Mouse (Mus musculus): ENCODE data around the gene Olfr282. TPM values are rescaled to one million over a fixed set of nuclear protein-coding genes. Genes with fewer than 3 reads are reported as not detected.
"Not testable (repeated sequence)": the region's sequence is repeated elsewhere in the genome, so short reads cannot be mapped to it uniquely, and the experiment has no call there.

The Olfr282 gene
- polyA plus RNA-seq, 1 experiment = not detected

DNA sequence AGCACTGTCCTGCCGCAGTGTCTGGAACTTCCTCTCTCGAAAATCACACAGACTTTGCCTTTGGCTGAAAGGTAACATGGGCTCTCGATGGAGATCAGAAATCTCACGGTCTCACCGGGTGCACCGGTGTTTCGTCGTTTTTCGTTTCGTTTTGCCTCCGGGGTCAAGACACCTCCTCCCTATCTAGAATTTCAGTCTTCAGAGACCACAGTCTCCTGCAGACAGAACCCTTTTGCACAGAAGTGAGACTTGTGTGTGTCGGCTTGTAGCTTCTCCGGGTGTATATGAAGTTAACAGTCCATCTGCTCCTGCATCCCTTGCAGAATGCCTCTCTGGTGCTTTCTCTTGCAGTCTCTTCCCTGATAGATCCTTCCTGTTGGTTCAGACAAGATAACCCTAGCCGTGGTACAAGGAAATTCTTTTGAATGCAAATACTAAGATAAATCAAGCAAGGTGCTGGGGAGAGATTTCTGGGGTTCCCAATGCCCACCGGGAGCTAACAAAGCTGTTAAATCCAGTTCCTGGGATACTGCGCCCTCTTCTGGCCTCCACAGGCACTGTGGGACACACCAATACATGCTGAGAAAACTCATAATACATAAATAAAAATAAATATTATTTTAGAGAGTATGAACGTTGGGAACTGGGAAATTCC is 22.5 kb upstream of the Olfr282 start:
- H3K27me3 ChIP-seq (ENCODE audit: control insufficient read depth, insufficient read depth, low read length) = no peaks in the 10 kb centered on the region
- no peak overlapping the region for H3K4me3 ChIP-seq (ENCODE audit: extremely low read depth, insufficient read depth, insufficient read length)
- no peaks in the 10 kb centered on the region for H3K36me3 ChIP-seq (ENCODE audit: control insufficient read depth, insufficient read depth, low read length)
- no peak overlapping the region for H3K27ac ChIP-seq (ENCODE audit: insufficient read depth, low read length)
- 66% methylated on average over 17 of the region's 17 CpGs for WGBS
- TF ChIP-seq POLR2A (IDR thresholded peaks at IDR 0.05; ENCODE audit: low read depth, low read length) (no peak), CTCF (IDR thresholded peaks at IDR 0.05; ENCODE audit: extremely low read depth, insufficient read depth, insufficient read length, insufficient replicate concordance) (no peak)
- no peaks in the 10 kb centered on the region for H3K4me1 ChIP-seq (ENCODE audit: control insufficient read depth, insufficient read depth, insufficient read length)
- no peak for DNase-seq (ENCODE audit: low read depth in 1 of 2, low spot score in 2 of 2)

- Histone ChIP-seq H3K27ac (ENCODE audit: insufficient read depth, low read length) (no peak overlapping the region), H3K4me1 (ENCODE audit: control insufficient read depth, insufficient read depth, insufficient read length) (no peaks in the 10 kb centered on the region), H3K36me3 (ENCODE audit: control insufficient read depth, insufficient read depth, low read length) (no peaks in the 10 kb centered on the region), H3K27me3 (ENCODE audit: control insufficient read depth, insufficient read depth, low read length) (no peaks in the 10 kb centered on the region), H3K4me3 (ENCODE audit: extremely low read depth, insufficient read depth, insufficient read length) (no peak overlapping the region)
- 94% methylated on average over 2 of the region's 2 CpGs for WGBS
- TF ChIP-seq POLR2A (IDR thresholded peaks at IDR 0.05; ENCODE audit: low read depth, low read length) = no peak
- no peak for TF ChIP-seq CTCF (IDR thresholded peaks at IDR 0.05; ENCODE audit: extremely low read depth, insufficient read depth, insufficient read length, insufficient replicate concordance)
- DNase-seq (ENCODE audit: low read depth in 1 of 2, low spot score in 2 of 2) = no peak
These were observed 21.4 kb upstream of the Olfr282 start for GRCm38 (mm10) chr15:98409635-98410034.

- WGBS = 93% methylated on average over 9 of the region's 9 CpGs
- Histone ChIP-seq H3K27me3 (ENCODE audit: control insufficient read depth, insufficient read depth, low read length) (no peaks in the 10 kb centered on the region), H3K4me3 (ENCODE audit: extremely low read depth, insufficient read depth, insufficient read length) (no peak overlapping the region), H3K4me1 (ENCODE audit: control insufficient read depth, insufficient read depth, insufficient read length) (no peaks in the 10 kb centered on the region), H3K27ac (ENCODE audit: insufficient read depth, low read length) (no peak overlapping the region), H3K36me3 (ENCODE audit: control insufficient read depth, insufficient read depth, low read length) (no peaks in the 10 kb centered on the region)
- TF ChIP-seq POLR2A (IDR thresholded peaks at IDR 0.05; ENCODE audit: low read depth, low read length) (no peak), CTCF (IDR thresholded peaks at IDR 0.05; ENCODE audit: extremely low read depth, insufficient read depth, insufficient read length, insufficient replicate concordance) (no peak)
- no peak for DNase-seq (ENCODE audit: low read depth in 1 of 2, low spot score in 2 of 2)
These were observed 20.8 kb upstream of the Olfr282 start for GRCm38 (mm10) chr15:98410249-98410648.

DNA sequence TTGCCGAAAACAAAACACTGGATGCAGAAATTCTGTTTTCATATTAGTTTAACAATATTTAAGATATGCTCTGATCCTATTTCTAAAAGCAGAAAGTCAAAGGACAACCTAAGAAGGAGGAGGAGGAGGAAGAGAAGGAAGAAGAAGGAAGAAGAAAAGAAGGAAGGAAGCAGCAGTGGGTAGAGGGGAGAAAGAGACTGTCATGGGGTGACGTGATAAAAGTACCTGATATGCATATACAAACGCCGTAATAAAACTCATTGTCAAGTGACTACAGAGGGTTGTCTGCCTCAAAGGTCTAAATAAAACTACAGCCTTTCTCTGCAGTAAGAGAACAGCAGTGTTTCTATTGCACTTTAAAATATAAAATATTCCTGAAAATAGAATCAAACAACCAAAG is 15.0 kb upstream of the Olfr282 start:
- Histone ChIP-seq H3K27ac (ENCODE audit: insufficient read depth, low read length) (no peak overlapping the region), H3K27me3 (ENCODE audit: control insufficient read depth, insufficient read depth, low read length) (no peaks in the 10 kb centered on the region), H3K4me3 (ENCODE audit: extremely low read depth, insufficient read depth, insufficient read length) (no peak overlapping the region), H3K36me3 (ENCODE audit: control insufficient read depth, insufficient read depth, low read length) (no peaks in the 10 kb centered on the region), H3K4me1 (ENCODE audit: control insufficient read depth, insufficient read depth, insufficient read length) (no peaks in the 10 kb centered on the region)
- no peak for TF ChIP-seq CTCF (IDR thresholded peaks at IDR 0.05; ENCODE audit: extremely low read depth, insufficient read depth, insufficient read length, insufficient replicate concordance)
- TF ChIP-seq POLR2A (IDR thresholded peaks at IDR 0.05; ENCODE audit: low read depth, low read length) = no peak
- 31% methylated on average over 4 of the region's 4 CpGs for WGBS
- DNase-seq (ENCODE audit: low read depth in 1 of 2, low spot score in 2 of 2) = no peak

DNA sequence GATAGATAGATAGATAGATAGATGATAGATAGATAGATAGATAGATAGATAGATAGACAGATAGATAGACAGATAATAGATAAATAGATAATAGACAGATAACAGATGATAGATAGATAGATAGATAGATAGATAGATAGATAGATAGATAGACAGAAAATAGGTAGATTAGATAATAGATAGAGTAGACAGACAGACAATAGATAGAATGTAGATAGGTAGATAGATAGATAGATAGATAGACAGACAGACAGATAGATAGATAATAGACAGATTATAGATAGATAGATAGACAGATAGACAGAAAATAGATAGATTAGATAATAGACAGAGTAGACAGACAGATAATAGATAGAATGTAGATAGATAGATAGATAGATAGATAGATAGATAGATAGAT is 14.2 kb upstream of the Olfr282 start:
- H3K27me3 ChIP-seq (ENCODE audit: control insufficient read depth, insufficient read depth, low read length); DNase-seq (ENCODE audit: low read depth in 1 of 2, low spot score in 2 of 2); H3K27ac ChIP-seq (ENCODE audit: insufficient read depth, low read length); H3K4me1 ChIP-seq (ENCODE audit: control insufficient read depth, insufficient read depth, insufficient read length); H3K36me3 ChIP-seq (ENCODE audit: control insufficient read depth, insufficient read depth, low read length); H3K4me3 ChIP-seq (ENCODE audit: extremely low read depth, insufficient read depth, insufficient read length): not testable (repeated sequence)

DNA sequence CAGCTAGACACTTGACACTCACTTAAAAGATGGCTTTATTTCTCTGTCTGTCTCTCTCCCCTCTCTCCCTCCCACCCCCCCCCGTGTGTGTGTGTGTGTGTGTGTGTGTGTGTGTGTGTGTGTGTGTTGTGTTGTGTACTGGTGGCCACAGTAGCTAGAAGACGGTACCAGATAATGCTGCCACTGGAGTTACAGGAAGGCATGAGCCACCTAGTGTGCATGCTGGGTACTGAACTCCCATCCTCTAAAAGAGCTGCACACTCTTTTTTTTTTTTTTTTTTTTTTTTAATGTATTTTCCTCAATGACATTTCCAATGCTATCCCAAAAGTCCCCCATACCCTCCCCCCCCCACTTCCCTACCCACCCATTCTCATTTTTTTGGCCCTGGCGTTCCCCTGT is 13.7 kb upstream of the Olfr282 start:
- not testable (repeated sequence) for H3K27ac ChIP-seq (ENCODE audit: insufficient read depth, low read length); H3K4me3 ChIP-seq (ENCODE audit: extremely low read depth, insufficient read depth, insufficient read length); H3K36me3 ChIP-seq (ENCODE audit: control insufficient read depth, insufficient read depth, low read length); DNase-seq (ENCODE audit: low read depth in 1 of 2, low spot score in 2 of 2); H3K27me3 ChIP-seq (ENCODE audit: control insufficient read depth, insufficient read depth, low read length); H3K4me1 ChIP-seq (ENCODE audit: control insufficient read depth, insufficient read depth, insufficient read length)
- 33% methylated on average over 3 of the region's 3 CpGs for WGBS

DNA sequence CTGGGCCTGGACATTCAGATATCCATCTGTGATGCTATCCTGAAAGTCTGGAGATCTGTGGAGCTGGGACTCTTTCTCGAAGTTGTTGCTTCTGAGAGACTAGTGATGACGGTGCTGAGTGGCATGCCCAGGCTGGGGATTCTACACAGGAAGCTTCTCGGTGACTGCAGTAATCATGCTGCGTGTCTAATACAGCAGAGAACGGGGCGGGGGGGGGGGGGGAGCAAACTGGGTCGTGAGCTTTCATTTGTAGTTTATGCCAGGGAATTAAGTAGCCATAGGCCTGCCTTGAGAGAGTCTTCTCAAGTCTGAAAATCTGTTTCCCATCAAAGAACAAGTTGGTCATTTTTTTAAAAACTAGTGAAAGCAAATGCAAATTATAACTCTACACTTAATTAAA is 12.9 kb upstream of the Olfr282 start:
- Histone ChIP-seq H3K4me1 (ENCODE audit: control insufficient read depth, insufficient read depth, insufficient read length) (no peaks in the 10 kb centered on the region), H3K4me3 (ENCODE audit: extremely low read depth, insufficient read depth, insufficient read length) (no peak overlapping the region), H3K27me3 (ENCODE audit: control insufficient read depth, insufficient read depth, low read length) (no peaks in the 10 kb centered on the region), H3K27ac (ENCODE audit: insufficient read depth, low read length) (no peak overlapping the region), H3K36me3 (ENCODE audit: control insufficient read depth, insufficient read depth, low read length) (no peaks in the 10 kb centered on the region)
- WGBS = 72% methylated on average over 7 of the region's 7 CpGs
- DNase-seq (ENCODE audit: low read depth in 1 of 2, low spot score in 2 of 2) = no peak
- TF ChIP-seq CTCF (IDR thresholded peaks at IDR 0.05; ENCODE audit: extremely low read depth, insufficient read depth, insufficient read length, insufficient replicate concordance) (no peak), POLR2A (IDR thresholded peaks at IDR 0.05; ENCODE audit: low read depth, low read length) (no peak)

Data from spleen, adult 2 months (tissue).